Mouse (Mus musculus) erythroblast, embryonic 14.5 days (primary cell): ENCODE data around the gene Mlh3. TPM values are rescaled to one million over a fixed set of nuclear protein-coding genes. Genes with fewer than 3 reads are reported as not detected.
A peak's percentile ranks its signal among the peaks of the same experiment; 100 is the strongest.

Experiments
- H3K27me3 ChIP-seq: 2 replicates; pipeline ENCODE4 v1.6.1; 2012; ENCODE audit warnings: inconsistent platforms; ENCODE audit not compliant: control insufficient read depth
- H3K36me3 ChIP-seq: 2 replicates; pipeline ENCODE4 v1.6.1; 2012; ENCODE audit warnings: mild to moderate bottlenecking, inconsistent platforms; ENCODE audit not compliant: control insufficient read depth
- H3K4me1 ChIP-seq: 2 replicates; pipeline ENCODE4 v1.6.1; 2012; ENCODE audit warnings: inconsistent platforms; ENCODE audit not compliant: control insufficient read depth
- H3K4me3 ChIP-seq: replicated peaks from 2 replicates; pipeline ENCODE3; 2012; ENCODE audit warnings: moderate library complexity, mild to moderate bottlenecking, inconsistent platforms
- H3K9me3 ChIP-seq: 2 replicates; pipeline ENCODE4 v1.6.1; 2012; ENCODE audit warnings: low read length, inconsistent platforms, mixed read lengths; ENCODE audit not compliant: control insufficient read depth
- GATA1 ChIP-seq: IDR thresholded peaks from 2 replicates; pipeline ENCODE4 v1.6.1; 2012; ENCODE audit warnings: low read length, inconsistent platforms, mixed read lengths
- TAL1 ChIP-seq: IDR thresholded peaks from 3 replicates; pipeline ENCODE4 v1.6.1; 2012; ENCODE audit warnings: low read length, inconsistent platforms, mixed read lengths
- polyA plus RNA-seq: library from polyadenylated mRNA; stranded (reverse); fragments of >175 nt; gene quantifications from 2 replicates; pipeline ENCODE4 v1.2.3, GENCODE M21; 2012

Mlh3 gene
- 0.04 and 0.09 TPM in 2 replicates for polyA plus RNA-seq

DNA sequence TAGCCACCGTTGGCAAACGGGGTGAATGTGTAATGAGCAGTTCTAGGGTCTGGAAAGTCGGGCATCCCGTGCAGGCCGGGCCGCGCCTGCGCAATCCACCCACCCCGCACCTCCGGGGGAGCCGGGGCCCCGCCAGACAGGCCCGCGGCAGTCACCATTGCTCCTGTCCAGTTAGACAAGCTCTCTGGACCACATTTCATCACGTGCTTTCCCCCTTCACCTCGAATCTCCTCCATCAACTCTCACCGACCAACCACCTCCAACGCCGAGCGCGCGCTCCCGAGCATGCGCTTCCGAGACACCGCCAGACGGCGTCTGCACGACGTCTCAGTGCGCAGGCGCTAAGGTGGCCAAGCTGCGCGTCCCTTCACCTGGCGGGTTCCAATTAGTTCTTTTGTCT, at the start of gene Mlh3:
Mlh3 (minus strand) TSS at position 281 of the 400 bp plus-strand sequence.
- H3K4me3 ChIP-seq, result peak within 1 kb of the TSS; percentile 90
- H3K4me1 ChIP-seq, result peaks cover 42% of the 10 kb centered on the region
- H3K9me3 ChIP-seq, result peaks cover 5% of the 10 kb centered on the region
- no peaks in the 10 kb centered on the region for H3K27me3 ChIP-seq
- peaks cover 17% of the 10 kb centered on the region for H3K36me3 ChIP-seq
- TF ChIP-seq TAL1, result no peak
- no peak for TF ChIP-seq GATA1

DNA sequence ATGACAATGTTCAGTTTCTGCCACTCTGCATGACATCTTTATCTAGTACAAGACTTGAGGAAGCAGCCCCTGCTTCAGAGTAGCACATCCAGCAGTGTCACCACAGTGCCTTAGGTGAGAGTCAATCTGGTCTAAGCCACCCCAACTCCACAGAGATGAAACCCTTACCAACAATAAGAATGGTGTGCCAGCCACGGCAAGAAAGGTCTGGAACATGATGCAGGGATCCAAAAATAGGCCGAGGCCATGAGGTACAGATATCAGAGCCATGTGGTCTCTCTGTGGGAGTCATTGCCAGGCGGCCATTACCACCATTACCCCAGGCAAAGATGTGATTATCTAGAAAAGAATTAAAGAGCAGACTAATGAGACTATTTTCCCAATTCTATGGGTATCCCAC, 38.3 kb upstream of the Mlh3 start:
- Histone ChIP-seq H3K9me3 (no peaks in the 10 kb centered on the region), H3K27me3 (no peaks in the 10 kb centered on the region), H3K36me3 (peaks cover 98% of the 10 kb centered on the region), H3K4me1 (peaks cover 7% of the 10 kb centered on the region), H3K4me3 (no peak overlapping the region)
- TF ChIP-seq TAL1 (no peak), GATA1 (no peak)

DNA sequence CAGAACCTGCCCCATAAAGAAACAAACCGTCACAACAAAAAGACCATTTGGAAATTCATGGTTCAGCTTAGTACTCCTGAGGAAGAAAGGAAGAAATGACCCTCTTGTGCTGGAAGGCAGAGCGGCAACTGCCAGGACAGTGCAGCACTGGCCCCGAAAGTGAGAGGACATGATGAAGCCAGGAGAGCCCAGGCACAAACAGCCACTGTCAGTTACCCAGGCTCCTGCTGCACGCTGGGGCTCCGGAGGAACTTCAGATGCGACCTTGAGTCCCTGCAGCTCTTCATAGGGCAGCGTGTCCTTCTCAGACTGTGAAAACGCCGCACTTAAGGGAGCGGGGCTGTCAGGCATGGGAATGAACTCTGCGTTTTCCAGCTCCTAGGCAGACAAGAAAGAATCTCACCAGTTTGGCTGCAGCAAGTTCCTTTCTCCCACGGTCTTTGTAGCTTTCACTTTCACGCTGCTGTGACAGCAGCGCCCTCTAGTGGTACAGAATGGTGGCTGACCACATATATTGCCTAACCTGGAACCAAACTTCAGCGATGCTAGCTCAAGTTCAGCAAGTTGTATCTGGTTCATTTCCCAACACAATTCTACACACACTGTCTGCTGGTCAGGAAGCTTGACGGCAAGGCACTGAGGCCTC, 35.0 kb upstream of the Mlh3 start:
- TF ChIP-seq GATA1, result no peak
- no peak for TF ChIP-seq TAL1
- Histone ChIP-seq H3K36me3 (peaks cover 98% of the 10 kb centered on the region), H3K27me3 (no peaks in the 10 kb centered on the region), H3K4me1 (peaks cover 7% of the 10 kb centered on the region), H3K9me3 (no peaks in the 10 kb centered on the region), H3K4me3 (peak overlapping the region; percentile 50)

DNA sequence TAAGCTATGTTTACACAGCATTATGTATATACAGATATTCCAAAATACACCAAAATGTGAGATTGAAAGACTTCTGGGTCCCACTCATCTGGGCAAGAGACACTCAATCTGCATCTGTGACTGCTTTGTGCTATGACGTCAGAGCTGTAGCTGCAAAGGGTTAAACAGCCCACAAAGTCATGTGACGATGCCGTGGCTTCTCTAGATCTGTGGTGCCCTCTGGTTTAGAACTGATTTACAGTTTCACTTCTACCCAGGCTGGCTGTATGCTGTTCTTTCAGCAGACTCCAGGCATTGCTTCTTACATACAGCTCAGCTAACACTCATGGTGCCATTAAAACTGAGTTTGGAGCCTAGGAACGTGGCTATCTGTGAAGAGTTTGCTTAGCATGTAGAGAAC, 34.3 kb upstream of the Mlh3 start:
- no peaks in the 10 kb centered on the region for H3K9me3 ChIP-seq
- peaks cover 98% of the 10 kb centered on the region for H3K36me3 ChIP-seq
- H3K4me1 ChIP-seq, result peaks cover 7% of the 10 kb centered on the region
- H3K27me3 ChIP-seq, result no peaks in the 10 kb centered on the region
- TF ChIP-seq TAL1, result no peak
- TF ChIP-seq GATA1, result no peak
- no peak overlapping the region for H3K4me3 ChIP-seq

DNA sequence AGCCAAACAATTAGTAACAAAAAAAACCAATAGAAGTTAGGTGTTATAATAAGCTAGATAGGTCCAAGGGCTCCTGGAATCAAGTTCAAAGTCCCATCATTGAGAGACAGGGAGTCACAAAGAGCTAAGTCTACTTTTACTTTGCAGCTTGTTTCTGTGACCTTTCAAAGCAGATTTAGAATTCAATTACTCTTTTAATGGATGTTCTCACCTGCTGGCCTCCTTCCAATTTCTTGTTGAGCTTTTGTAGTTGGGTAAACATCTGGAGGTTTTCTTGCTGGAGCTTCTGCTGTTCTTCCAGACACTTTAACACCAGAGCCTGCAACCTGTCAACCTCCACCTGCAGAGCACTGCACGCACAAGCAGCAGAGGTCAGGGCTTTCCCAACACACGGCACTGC, 32.9 kb upstream of the Mlh3 start:
- Histone ChIP-seq H3K4me3 (no peak overlapping the region), H3K27me3 (no peaks in the 10 kb centered on the region), H3K36me3 (peaks cover 89% of the 10 kb centered on the region), H3K9me3 (no peaks in the 10 kb centered on the region), H3K4me1 (peaks cover 7% of the 10 kb centered on the region)
- TF ChIP-seq GATA1, result no peak

DNA sequence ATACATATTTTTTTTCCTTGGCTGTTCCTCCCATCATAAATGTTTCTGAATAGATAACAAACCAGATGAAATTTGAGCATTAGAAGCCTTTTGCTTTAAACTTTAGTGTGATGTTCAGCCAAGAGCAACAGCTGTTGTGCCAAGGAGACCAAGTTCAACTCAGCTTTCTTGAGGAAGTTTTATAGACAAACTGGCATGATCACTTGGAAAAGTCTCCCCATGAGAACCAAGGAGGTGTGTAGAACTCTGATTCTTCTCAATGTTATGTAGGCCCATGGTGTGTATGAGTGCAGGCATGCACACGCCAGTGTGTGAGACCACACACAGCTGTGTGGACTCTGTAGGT, 28.4 kb upstream of the Mlh3 start:
- peaks cover 45% of the 10 kb centered on the region for H3K36me3 ChIP-seq
- H3K27me3 ChIP-seq, result no peaks in the 10 kb centered on the region; the same call in 1 of the 2 replicates
- H3K4me3 ChIP-seq, result no peak overlapping the region
- TF ChIP-seq TAL1 (no peak), GATA1 (no peak)
- no peaks in the 10 kb centered on the region; the same call in 1 of the 2 replicates for H3K9me3 ChIP-seq
- H3K4me1 ChIP-seq, result no peaks in the 10 kb centered on the region

DNA sequence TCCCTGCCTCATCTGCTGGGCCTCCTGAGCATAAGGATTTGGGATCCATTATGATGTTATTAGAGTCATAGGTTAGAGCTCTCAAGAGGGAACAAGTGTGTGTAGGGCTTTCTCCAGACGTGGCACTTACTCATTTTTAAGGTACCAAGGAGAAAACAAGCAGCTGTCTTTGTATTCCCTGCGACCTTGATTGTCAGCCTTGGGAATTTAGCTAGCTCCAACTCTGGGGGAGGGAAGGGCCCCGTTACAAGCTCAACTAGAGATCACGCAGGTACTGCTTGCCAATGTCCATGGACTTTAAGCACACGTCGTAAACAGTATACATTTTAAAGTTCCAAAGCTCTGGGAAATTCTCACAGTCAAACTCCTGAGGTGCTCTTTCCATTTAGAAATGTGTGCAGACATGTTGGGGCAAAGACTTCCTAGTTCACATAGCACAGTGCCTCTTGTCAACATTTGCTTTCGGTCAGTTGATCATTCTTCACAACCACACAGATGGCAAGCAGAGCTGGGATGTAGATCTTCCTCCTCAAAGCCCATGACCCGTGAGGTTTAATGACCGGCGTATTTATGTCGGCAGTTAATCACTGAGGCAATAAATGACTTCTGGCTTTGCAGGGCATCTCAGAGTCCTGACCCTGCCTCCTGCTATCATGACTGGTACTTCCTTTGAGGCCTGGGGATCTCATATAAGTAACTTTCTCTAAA, 27.9 kb upstream of the Mlh3 start:
- Histone ChIP-seq H3K4me1 (no peaks in the 10 kb centered on the region), H3K36me3 (peaks cover 40% of the 10 kb centered on the region), H3K9me3 (no peaks in the 10 kb centered on the region; the same call in 1 of the 2 replicates), H3K4me3 (no peak overlapping the region), H3K27me3 (no peaks in the 10 kb centered on the region; the same call in 1 of the 2 replicates)
- TF ChIP-seq GATA1 (no peak), TAL1 (no peak)

DNA sequence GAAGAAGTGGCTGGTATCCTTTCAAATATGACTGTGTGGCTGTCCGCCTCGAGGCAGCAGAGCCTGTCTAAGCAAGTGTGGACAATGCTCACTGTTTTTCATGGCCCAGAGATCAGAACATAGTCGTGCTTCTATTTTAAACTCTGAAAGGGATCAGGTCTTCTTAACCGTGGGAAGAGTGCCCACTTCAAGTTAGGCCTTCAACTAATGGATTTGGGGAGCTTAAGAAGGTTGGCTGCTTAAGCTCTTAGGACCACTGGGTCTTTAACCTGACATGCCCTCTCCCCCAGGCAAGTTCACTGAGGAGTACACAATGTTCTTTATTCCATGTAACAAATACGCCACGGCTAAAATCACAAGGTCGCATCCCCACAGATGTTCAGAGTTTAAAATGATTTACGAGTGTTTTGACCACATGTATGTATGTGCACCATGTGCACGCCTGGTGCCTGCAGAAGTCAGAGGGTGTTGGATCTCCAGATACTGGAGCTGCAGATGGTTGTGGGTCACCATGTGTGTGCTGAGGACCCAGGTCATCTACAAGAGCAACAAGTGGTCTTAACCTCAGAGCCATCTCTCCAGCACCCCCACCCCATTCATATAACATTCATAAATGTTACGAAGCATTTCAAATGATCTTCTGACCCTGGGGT, 27.1 kb upstream of the Mlh3 start:
- Histone ChIP-seq H3K36me3 (peaks cover 33% of the 10 kb centered on the region), H3K4me3 (no peak overlapping the region), H3K4me1 (no peaks in the 10 kb centered on the region), H3K9me3 (no peaks in the 10 kb centered on the region; the same call in 1 of the 2 replicates), H3K27me3 (no peaks in the 10 kb centered on the region; the same call in 1 of the 2 replicates)
- TF ChIP-seq TAL1 (no peak), GATA1 (no peak)

DNA sequence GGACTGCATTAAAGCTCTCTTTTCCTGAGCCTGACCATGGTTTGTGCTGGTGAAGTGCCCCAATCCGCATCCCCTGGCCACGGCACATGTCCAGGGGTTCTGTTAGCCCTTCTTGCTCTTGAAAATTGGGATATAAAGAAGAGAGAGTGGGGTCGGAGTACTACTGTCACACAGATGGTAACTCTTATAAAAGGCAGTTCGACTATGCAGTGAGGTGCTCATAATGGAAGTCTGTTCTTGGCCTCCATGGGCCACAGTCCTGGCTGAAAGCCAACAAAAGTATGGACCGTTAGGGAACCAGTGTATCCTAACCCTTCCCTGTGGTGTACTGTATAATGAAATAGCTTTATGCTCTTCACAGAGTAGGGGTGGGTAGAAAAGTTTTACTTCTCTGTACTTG, 26.5 kb upstream of the Mlh3 start:
- H3K9me3 ChIP-seq, result no peaks in the 10 kb centered on the region; the same call in 1 of the 2 replicates
- H3K4me3 ChIP-seq, result no peak overlapping the region
- TF ChIP-seq GATA1, result no peak
- no peak for TF ChIP-seq TAL1
- H3K36me3 ChIP-seq, result peaks cover 28% of the 10 kb centered on the region
- no peaks in the 10 kb centered on the region; the same call in 1 of the 2 replicates for H3K27me3 ChIP-seq
- H3K4me1 ChIP-seq, result no peaks in the 10 kb centered on the region
